Mouse (Mus musculus): Measurements from ENCODE around the gene Ndufa9. TPM values are rescaled to one million over a fixed set of nuclear protein-coding genes. Genes with fewer than 3 reads are reported as not detected.

The Ndufa9 gene
- polyA plus RNA-seq (2014; fragmentation: Illumina TruSeq; extraction: RNeasy Lipid Tissue Mini Kit (QIAGEN cat#74804)) = 57.3 TPM

DNA sequence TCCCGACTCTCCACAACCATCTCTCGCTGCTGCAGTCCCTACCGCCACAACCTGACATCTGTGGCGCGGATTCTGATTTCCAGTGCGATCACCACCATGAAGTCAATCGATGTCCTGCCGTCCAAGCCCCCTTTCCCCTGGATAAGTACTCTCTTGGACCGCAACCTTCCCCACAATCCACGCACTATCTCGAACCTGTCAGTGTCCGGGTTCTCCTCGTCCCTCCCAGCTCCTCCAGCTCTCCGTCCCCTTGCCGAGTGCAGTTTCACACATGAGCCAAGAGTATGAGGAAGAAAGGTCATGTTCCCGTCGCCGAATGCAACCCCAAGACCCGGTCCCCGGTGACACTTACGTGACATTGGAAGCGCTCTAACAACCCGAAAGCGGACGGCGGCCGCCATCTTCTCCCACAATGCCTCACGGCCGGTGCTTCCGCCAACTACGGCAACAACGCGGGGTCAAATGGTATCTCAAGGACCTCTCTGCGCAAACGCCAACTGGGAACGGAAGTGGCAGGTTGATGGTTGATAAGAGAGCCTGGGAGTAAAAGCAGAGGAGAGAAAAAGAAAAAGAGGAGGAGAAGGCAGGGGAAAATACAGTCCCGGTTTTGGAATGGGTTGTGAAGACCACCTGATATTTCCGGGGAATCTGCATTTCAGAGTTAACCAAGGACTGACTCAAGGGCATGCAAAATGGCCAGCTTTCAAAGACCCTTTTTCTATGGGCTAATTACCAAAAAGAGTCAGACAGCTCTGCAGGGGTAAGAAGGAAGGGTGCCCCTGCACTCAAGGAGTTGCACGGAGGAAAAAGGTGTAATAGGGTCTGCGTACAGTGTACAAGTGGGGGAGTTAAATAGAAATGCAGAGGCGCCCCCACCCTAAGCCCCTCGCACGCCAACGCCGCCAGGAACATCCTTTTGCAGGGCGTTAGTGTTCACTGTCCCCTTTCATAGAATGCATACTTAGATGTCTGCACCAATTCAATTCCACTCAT lies at the start of gene Ndufa9:
Gene Ndufa9, minus strand, starts transcription at position 425 of the 993 bp plus-strand sequence.

GRCm38 (mm10) chr6:126852881-126853280 lies 3.9 kb upstream of the Ndufa9 start, which contains the start of gene Akap3:
TSS of gene Akap3 (plus strand) at chr6:126853098.

Other genes starting within 250 kb of the Ndufa9 start
- gene Kcna1, start 202.8 kb downstream of the Ndufa9 start, polyA plus RNA-seq (2014; fragmentation: Illumina TruSeq; extraction: RNeasy Lipid Tissue Mini Kit (QIAGEN cat#74804)) = 0.80 TPM
- gene Kcna6, start 108.5 kb downstream of the Ndufa9 start, polyA plus RNA-seq (2014; fragmentation: Illumina TruSeq; extraction: RNeasy Lipid Tissue Mini Kit (QIAGEN cat#74804)) = 0.29 TPM
- gene Akap3, start 4.0 kb upstream of the Ndufa9 start, polyA plus RNA-seq (2014; fragmentation: Illumina TruSeq; extraction: RNeasy Lipid Tissue Mini Kit (QIAGEN cat#74804)) = not detected
- not detected for gene Dyrk4, start 72.7 kb upstream of the Ndufa9 start, polyA plus RNA-seq (2014; fragmentation: Illumina TruSeq; extraction: RNeasy Lipid Tissue Mini Kit (QIAGEN cat#74804))
- 31.6 TPM for gene Rad51ap1, start 90.5 kb upstream of the Ndufa9 start, polyA plus RNA-seq (2014; fragmentation: Illumina TruSeq; extraction: RNeasy Lipid Tissue Mini Kit (QIAGEN cat#74804))
- 16.6 TPM for gene D6Wsu163e, start 90.8 kb upstream of the Ndufa9 start, polyA plus RNA-seq (2014; fragmentation: Illumina TruSeq; extraction: RNeasy Lipid Tissue Mini Kit (QIAGEN cat#74804))
- gene Fgf6, start 166.4 kb upstream of the Ndufa9 start, polyA plus RNA-seq (2014; fragmentation: Illumina TruSeq; extraction: RNeasy Lipid Tissue Mini Kit (QIAGEN cat#74804)) = not detected
- not detected for gene Fgf23, start 223.8 kb upstream of the Ndufa9 start, polyA plus RNA-seq (2014; fragmentation: Illumina TruSeq; extraction: RNeasy Lipid Tissue Mini Kit (QIAGEN cat#74804))